Comparison of ENCODE assay signal across 23 mouse cellular contexts in genomic region chr14:75409772-75410171, GRCm38 (mm10). TPM values are rescaled to one million over a fixed set of nuclear protein-coding genes. Genes with fewer than 3 reads are reported as not detected.
A peak's percentile ranks its signal among the peaks of the same experiment; 100 is the strongest.
DNase-seq lines count a peak whose midpoint lies in the region; ATAC-seq and TF ChIP-seq lines count a peak whose summit lies in the region.
"Had no signal": no experiment of that assay in that cellular context is flagged by ENCODE, and none has a peak within 500 bp of the region (broad histone marks: within the 10 kb centered on the region; RNA-seq: fewer than 3 reads in every experiment).

No protein-coding gene starts in this region.

- whole genome bisulfite sequencing in hindbrain, postnatal 0 days = 63% methylated on average over 3 of the region's 3 CpGs
- WGBS in hindbrain, embryonic 14.5 days = 62% methylated on average over 3 of the region's 3 CpGs
- 35% methylated on average over 3 of the region's 3 CpGs for WGBS in lung, embryonic 16.5 days
- WGBS in midbrain, embryonic 13.5 days = 73% methylated on average over 3 of the region's 3 CpGs
- 69% methylated on average over 3 of the region's 3 CpGs for WGBS in midbrain, embryonic 14.5 days

- H3K4me1 ChIP-seq in hindbrain, postnatal 0 days (ENCODE audit: insufficient read depth, low read length) = no peaks in the 10 kb centered on the region
- no peaks in the 10 kb centered on the region for H3K4me1 ChIP-seq in hindbrain, embryonic 14.5 days (replicated peaks; ENCODE audit: control insufficient read depth, insufficient read depth, low read length)
- H3K4me1 ChIP-seq in lung, embryonic 16.5 days (replicated peaks; ENCODE audit: control insufficient read depth, insufficient read depth, low read length) = no peaks in the 10 kb centered on the region; the same call in 1 of the 2 replicates
- peaks cover 14% of the 10 kb centered on the region; the same call in 1 of the 2 replicates for H3K4me1 ChIP-seq in midbrain, embryonic 13.5 days (replicated peaks)
- 0 out of 2 replicates have a peak, but pooled peaks cover 3% of the 10 kb centered on the region for H3K4me1 ChIP-seq in midbrain, embryonic 14.5 days (ENCODE audit: control insufficient read depth, insufficient read depth, low read length)
- H3K4me1 ChIP-seq: embryonic facial prominence, embryonic 10.5 days; forebrain, embryonic 13.5 days; heart, embryonic 12.5 days had no signal

- no peak for DNase-seq in hindbrain, postnatal 0 days (ENCODE audit: low spot score)
- no peak for DNase-seq in hindbrain, embryonic 14.5 days (ENCODE audit: low spot score)
- DNase-seq in lung, adult 18-20 months = no peak
- peak; percentile 30 for DNase-seq in midbrain, embryonic 14.5 days
- no peak for DNase-seq in gastrocnemius, adult 18-20 months (ENCODE audit: low spot score)
- DNase-seq: adrenal gland, adult 2 months; adrenal gland, postnatal 25 days; cerebellum, adult 18-20 months; cerebellum, adult 9-11 months; cerebellum, postnatal 36 days; gastrocnemius, adult 2 months; gastrocnemius, postnatal 25 days had no signal

- H3K4me2 ChIP-seq in hindbrain, postnatal 0 days (ENCODE audit: low read depth, low read length) = no peak overlapping the region
- H3K4me2 ChIP-seq in hindbrain, embryonic 14.5 days (replicated peaks) = no peak overlapping the region
- no peak overlapping the region for H3K4me2 ChIP-seq in lung, embryonic 16.5 days (ENCODE audit: low read depth, low read length)
- H3K4me2 ChIP-seq in midbrain, embryonic 13.5 days (replicated peaks) = no peak overlapping the region
- H3K4me2 ChIP-seq in midbrain, embryonic 14.5 days (ENCODE audit: low read length) = no peak overlapping the region
- H3K4me2 ChIP-seq: forebrain, embryonic 13.5 days; heart, embryonic 12.5 days had no signal

- 0 out of 2 replicates have a peak, but pooled peaks have one; percentile 29 for ATAC-seq in hindbrain, postnatal 0 days
- no peak for ATAC-seq in hindbrain, embryonic 14.5 days (ENCODE audit: low FRiP score)
- 0 out of 2 replicates have a peak, but pooled peaks have one; percentile 28 for ATAC-seq in lung, embryonic 16.5 days (ENCODE audit: low read depth)
- ATAC-seq in midbrain, embryonic 13.5 days = peak; percentile 30; the same call in 1 of the 2 replicates
- ATAC-seq in midbrain, embryonic 14.5 days (ENCODE audit: low FRiP score, low TSS enrichment) = no peak
- ATAC-seq: forebrain, embryonic 13.5 days had no signal

- H3K9ac ChIP-seq in hindbrain, postnatal 0 days (replicated peaks; ENCODE audit: low read length) = no peak overlapping the region
- no peak overlapping the region for H3K9ac ChIP-seq in hindbrain, embryonic 14.5 days
- H3K9ac ChIP-seq in lung, embryonic 16.5 days (ENCODE audit: low read length) = no peak overlapping the region
- H3K9ac ChIP-seq in midbrain, embryonic 13.5 days (replicated peaks) = no peak overlapping the region
- H3K9ac ChIP-seq in midbrain, embryonic 14.5 days (replicated peaks; ENCODE audit: low read length) = no peak overlapping the region
- H3K9ac ChIP-seq: forebrain, embryonic 13.5 days; heart, embryonic 12.5 days had no signal

- no peak overlapping the region for H3K27ac ChIP-seq in hindbrain, postnatal 0 days
- H3K27ac ChIP-seq in hindbrain, embryonic 14.5 days = no peak overlapping the region
- H3K27ac ChIP-seq in lung, embryonic 16.5 days (ENCODE audit: low read length) = no peak overlapping the region
- H3K27ac ChIP-seq in midbrain, embryonic 13.5 days = peak overlapping the region; percentile 44
- peak overlapping the region; percentile 63 for H3K27ac ChIP-seq in midbrain, embryonic 14.5 days (replicated peaks; ENCODE audit: low read depth, low read length)
- H3K27ac ChIP-seq: embryonic facial prominence, embryonic 10.5 days; forebrain, embryonic 13.5 days; gastrocnemius, adult 2 months; hindbrain, embryonic 10.5 days had no signal

- H3K27me3 ChIP-seq in hindbrain, postnatal 0 days (ENCODE audit: insufficient read depth, low read length) = no peaks in the 10 kb centered on the region
- no peaks in the 10 kb centered on the region for H3K27me3 ChIP-seq in hindbrain, embryonic 14.5 days (ENCODE audit: control insufficient read depth, insufficient read depth, low read length)
- no peaks in the 10 kb centered on the region for H3K27me3 ChIP-seq in lung, embryonic 16.5 days (ENCODE audit: control insufficient read depth, insufficient read depth, low read depth, low read length)
- H3K27me3 ChIP-seq in midbrain, embryonic 13.5 days = no peaks in the 10 kb centered on the region
- H3K27me3 ChIP-seq in midbrain, embryonic 14.5 days (ENCODE audit: control insufficient read depth, insufficient read depth, low read length) = no peaks in the 10 kb centered on the region
- H3K27me3 ChIP-seq: forebrain, embryonic 13.5 days; heart, embryonic 12.5 days had no signal

- no peak overlapping the region for H3K4me3 ChIP-seq in hindbrain, postnatal 0 days (ENCODE audit: low read length)
- H3K4me3 ChIP-seq in hindbrain, embryonic 14.5 days (replicated peaks; ENCODE audit: low read length) = no peak overlapping the region
- H3K4me3 ChIP-seq in lung, embryonic 16.5 days (ENCODE audit: low read length) = no peak overlapping the region
- H3K4me3 ChIP-seq in midbrain, embryonic 13.5 days (replicated peaks) = no peak overlapping the region
- H3K4me3 ChIP-seq in midbrain, embryonic 14.5 days (replicated peaks; ENCODE audit: low read depth, low read length) = no peak overlapping the region
- H3K4me3 ChIP-seq: embryonic facial prominence, embryonic 10.5 days; forebrain, embryonic 13.5 days; gastrocnemius, adult 2 months; heart, embryonic 12.5 days; hindbrain, embryonic 10.5 days had no signal

- TF ChIP-seq CTCF in hindbrain, postnatal 0 days (IDR thresholded peaks at IDR 0.05; ENCODE audit: low read depth) = no peak

- no peaks in the 10 kb centered on the region for H3K36me3 ChIP-seq in hindbrain, postnatal 0 days (ENCODE audit: insufficient read depth, low read length)
- no peaks in the 10 kb centered on the region for H3K36me3 ChIP-seq in hindbrain, embryonic 14.5 days (replicated peaks; ENCODE audit: control insufficient read depth, insufficient read depth)
- no peaks in the 10 kb centered on the region for H3K36me3 ChIP-seq in lung, embryonic 16.5 days (ENCODE audit: control insufficient read depth, insufficient read depth, low read length)
- no peaks in the 10 kb centered on the region for H3K36me3 ChIP-seq in midbrain, embryonic 13.5 days
- no peaks in the 10 kb centered on the region for H3K36me3 ChIP-seq in midbrain, embryonic 14.5 days (ENCODE audit: control insufficient read depth, insufficient read depth, low read length)
- H3K36me3 ChIP-seq: embryonic facial prominence, embryonic 10.5 days; heart, embryonic 12.5 days; hindbrain, embryonic 10.5 days had no signal

- H3K9me3 ChIP-seq in hindbrain, postnatal 0 days (ENCODE audit: low read length) = no peaks in the 10 kb centered on the region
- no peaks in the 10 kb centered on the region for H3K9me3 ChIP-seq in hindbrain, embryonic 14.5 days (ENCODE audit: control insufficient read depth, low read length)
- H3K9me3 ChIP-seq in lung, embryonic 16.5 days (ENCODE audit: control insufficient read depth, low read length) = no peaks in the 10 kb centered on the region
- no peaks in the 10 kb centered on the region for H3K9me3 ChIP-seq in midbrain, embryonic 13.5 days
- no peaks in the 10 kb centered on the region for H3K9me3 ChIP-seq in midbrain, embryonic 14.5 days (ENCODE audit: control insufficient read depth, low read length)
- H3K9me3 ChIP-seq: embryonic facial prominence, embryonic 10.5 days; heart, embryonic 12.5 days had no signal

RNA-seq across cellular contexts. Expression of gene Siah3, which starts 46.0 kb away (rescaled TPM):
- 8.2 and 11.1 TPM in 2 replicates for total RNA-seq in hindbrain, postnatal 0 days (2014; rRNA removed)
- polyA plus RNA-seq in hindbrain, postnatal 0 days (2015; fragmentation: Nextera tagmentation; extraction: Ambion mirVana) = 2.5 and 3.1 TPM in 2 replicates
- 7.7 and 9.1 TPM in 2 replicates for polyA plus RNA-seq in hindbrain, embryonic 14.5 days (2014; fragmentation: Nextera tagmentation; extraction: Ambion mirVana)
- 0.05 TPM in 1 of 2 replicates, not detected in the other for polyA plus RNA-seq in lung, embryonic 16.5 days (2015; fragmentation: Nextera tagmentation; extraction: Ambion mirVana)
- 2.7 and 3.5 TPM in 2 replicates for polyA plus RNA-seq in midbrain, embryonic 13.5 days (2015; fragmentation: Nextera tagmentation; extraction: Ambion mirVana)
- 2.6 and 5.6 TPM in 2 replicates for polyA plus RNA-seq in midbrain, embryonic 14.5 days (2014; fragmentation: Nextera tagmentation; extraction: Ambion mirVana)
- not detected for total RNA-seq in gastrocnemius, adult 18-20 months (2021)
- total RNA-seq: ES-E14; gastrocnemius, adult 2 months; granulocyte monocyte progenitor cell, adult 5-6 weeks; heart, adult 8-10 months; heart, postnatal 25 days had no signal
- polyA plus RNA-seq: heart, embryonic 12.5 days; heart, embryonic 16.5 days had no signal

Comparison
In these comparisons a context has a peak if more than half of its experiments do, and no peak if none do; other contexts are left out.
1. ATAC-seq: peak in hindbrain, postnatal 0 days (single experiment), lung, embryonic 16.5 days (single experiment) and midbrain, embryonic 13.5 days (single experiment); none in hindbrain, embryonic 14.5 days (single experiment) and midbrain, embryonic 14.5 days (single experiment).
2. H3K27ac ChIP-seq: peak in midbrain, embryonic 13.5 days (single experiment) and midbrain, embryonic 14.5 days (single experiment); none in hindbrain, postnatal 0 days (single experiment), hindbrain, embryonic 14.5 days (single experiment) and lung, embryonic 16.5 days (single experiment).